Mouse (Mus musculus) activated CD4-positive, CD25-positive, alpha-beta regulatory T cell, adult 4 months (primary cell): ENCODE measurements around the gene Hyal2. TPM values are rescaled to one million over a fixed set of nuclear protein-coding genes. Genes with fewer than 3 reads are reported as not detected.

Experiments
- ATAC-seq: one replicate; pipeline ENCODE4 v1.8.0; 2017
- polyA plus RNA-seq, 2 experiments: library from polyadenylated mRNA; unstranded; fragments of 100-300 nt; shearing (Covaris generic); gene quantifications; one replicate each; pipeline ENCODE4 v1.2.1; 2017

Hyal2 gene
- polyA plus RNA-seq, 2 experiments from 2014 or later = 10.2 to 12.8 TPM

- ATAC-seq = no peak
Measured at GRCm38 (mm10) chr9:107593101-107593976, 25.6 kb downstream of the Hyal2 start.

- no peak for ATAC-seq
Measured at GRCm38 (mm10) chr9:107594281-107595062, 26.7 kb downstream of the Hyal2 start.

GRCm38 (mm10) chr9:107596619-107597569, 29.1 kb downstream of the Hyal2 start:
- no peak for ATAC-seq

GRCm38 (mm10) chr9:107598385-107598784, 30.6 kb downstream of the Hyal2 start:
- ATAC-seq = no peak

- no peak for ATAC-seq
Measured at GRCm38 (mm10) chr9:107599433-107599832, 31.7 kb downstream of the Hyal2 start.

GRCm38 (mm10) chr9:107599842-107600241, 32.1 kb downstream of the Hyal2 start:
- no peak for ATAC-seq

- no peak for ATAC-seq
Measured at GRCm38 (mm10) chr9:107600745-107601144, 33.0 kb downstream of the Hyal2 start.

- ATAC-seq = no peak
Measured at GRCm38 (mm10) chr9:107601275-107601674, 33.5 kb downstream of the Hyal2 start.

- ATAC-seq = peak; percentile 75
Measured at GRCm38 (mm10) chr9:107602068-107602648, 34.4 kb downstream of the Hyal2 start.

GRCm38 (mm10) chr9:107603251-107603650, 35.5 kb downstream of the Hyal2 start:
- ATAC-seq = no peak

GRCm38 (mm10) chr9:107605041-107605661, 37.4 kb downstream of the Hyal2 start:
- ATAC-seq = no peak

GRCm38 (mm10) chr9:107606591-107606990, 38.8 kb downstream of the Hyal2 start:
- ATAC-seq = no peak

- ATAC-seq = no peak
Measured at GRCm38 (mm10) chr9:107607036-107607435, 39.3 kb downstream of the Hyal2 start.

- ATAC-seq = no peak
Measured at GRCm38 (mm10) chr9:107607653-107608245, 40.0 kb downstream of the Hyal2 start.

GRCm38 (mm10) chr9:107608741-107609432, 41.1 kb downstream of the Hyal2 start, which contains the start of gene Sema3b:
TSS of gene Sema3b (minus strand) at chr9:107609229.
- no peak for ATAC-seq

- no peak for ATAC-seq
Measured at GRCm38 (mm10) chr9:107609433-107609830, 41.7 kb downstream of the Hyal2 start.

- ATAC-seq = no peak
Measured at GRCm38 (mm10) chr9:107611456-107612190, 43.9 kb downstream of the Hyal2 start.

GRCm38 (mm10) chr9:107612191-107612944, 44.6 kb downstream of the Hyal2 start:
- ATAC-seq = peak; percentile 87
